Mouse (Mus musculus) olfactory bulb, adult 2 months (tissue): Measurements from ENCODE around the gene Oxgr1.

Experiments used
- CTCF ChIP-seq: fragments of 200-500 bp; IDR thresholded peaks from 2 replicates; pipeline ENCODE4 v1.5.1; 2012; ENCODE audit warnings: low read depth, mild to moderate bottlenecking, low read length, moderate library complexity; ENCODE audit not compliant: insufficient read depth
- POLR2A ChIP-seq: fragments of 200-500 bp; IDR thresholded peaks from 2 replicates; pipeline ENCODE4 v1.6.1; 2012; ENCODE audit warnings: mild to moderate bottlenecking, low read depth, low read length, moderate library complexity; ENCODE audit not compliant: insufficient read depth

DNA sequence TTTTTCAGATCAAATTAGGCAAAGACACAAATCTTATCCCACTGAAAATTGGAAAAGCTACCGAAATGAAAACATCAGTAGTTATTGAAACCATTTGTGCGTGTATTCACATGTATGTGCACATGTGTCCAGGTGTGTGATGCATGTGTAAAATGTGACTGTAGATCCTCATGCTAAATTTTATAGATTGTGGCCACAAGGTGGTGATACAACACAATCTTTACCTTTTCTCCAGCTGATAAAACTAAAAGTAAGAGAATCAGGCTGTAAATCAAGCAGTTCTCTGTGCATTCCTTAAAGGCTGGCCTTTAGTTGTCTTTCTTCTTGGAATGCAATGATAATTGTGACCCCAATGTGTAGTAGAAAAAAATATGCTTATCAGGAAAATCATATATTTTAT is 34.0 kb upstream of the Oxgr1 start:
- no peak for TF ChIP-seq POLR2A
- no peak for TF ChIP-seq CTCF
